Comparison of ENCODE assay signal across 10 mouse cellular contexts in genomic region chr15:27998621-27999359, GRCm38 (mm10). TPM values are rescaled to one million over a fixed set of nuclear protein-coding genes. Genes with fewer than 3 reads are reported as not detected.
A peak's percentile ranks its signal among the peaks of the same experiment; 100 is the strongest.
DNase-seq lines count a peak whose midpoint lies in the region; ATAC-seq and TF ChIP-seq lines count a peak whose summit lies in the region.
"Had no signal": no experiment of that assay in that cellular context is flagged by ENCODE, and none has a peak within 500 bp of the region (broad histone marks: within the 10 kb centered on the region; RNA-seq: fewer than 3 reads in every experiment).

No protein-coding gene starts in this region.

- no peak for TF ChIP-seq EP300 in stomach, postnatal 0 days (optimal IDR thresholded peaks at IDR 0.05)
- no peak for TF ChIP-seq EP300 in lung, postnatal 0 days (IDR thresholded peaks at IDR 0.05)

- no peak for TF ChIP-seq CTCF in gastrocnemius, adult 2 months (IDR thresholded peaks at IDR 0.05)
- TF ChIP-seq CTCF in stomach, postnatal 0 days (IDR thresholded peaks at IDR 0.05; ENCODE audit: low read depth), result no peak
- no peak for TF ChIP-seq CTCF in kidney, postnatal 0 days (IDR thresholded peaks at IDR 0.05; ENCODE audit: low read depth)
- no peak for TF ChIP-seq CTCF in lung, postnatal 0 days (IDR thresholded peaks at IDR 0.05)

- peak overlapping the region; percentile 4; the same call in 1 of the 2 replicates for H3K4me2 ChIP-seq in stomach, embryonic 16.5 days (ENCODE audit: low read depth, low read length)
- no peak overlapping the region for H3K4me2 ChIP-seq in stomach, postnatal 0 days (replicated peaks; ENCODE audit: low read depth)
- peak overlapping the region; percentile 21; the same call in 1 of the 2 replicates for H3K4me2 ChIP-seq in kidney, postnatal 0 days (ENCODE audit: low read length)
- H3K4me2 ChIP-seq in lung, postnatal 0 days (replicated peaks; ENCODE audit: low read depth, low read length), result no peak overlapping the region

- peaks cover 54% of the 10 kb centered on the region for H3K4me1 ChIP-seq in stomach, embryonic 16.5 days (ENCODE audit: control insufficient read depth, insufficient read depth, low read length)
- H3K4me1 ChIP-seq in stomach, postnatal 0 days (replicated peaks; ENCODE audit: control insufficient read depth, insufficient read depth), result peaks cover 9% of the 10 kb centered on the region; the same call in 1 of the 2 replicates
- H3K4me1 ChIP-seq in kidney, postnatal 0 days (replicated peaks; ENCODE audit: insufficient read depth, low read length), result peaks cover 45% of the 10 kb centered on the region
- H3K4me1 ChIP-seq in lung, postnatal 0 days (ENCODE audit: insufficient read depth, low read depth, low read length), result peaks cover 32% of the 10 kb centered on the region

- no peak overlapping the region for H3K4me3 ChIP-seq in gastrocnemius, adult 2 months
- H3K4me3 ChIP-seq in stomach, embryonic 16.5 days (replicated peaks; ENCODE audit: low read length), result no peak overlapping the region
- H3K4me3 ChIP-seq in stomach, postnatal 0 days (ENCODE audit: low read depth, low read length), result no peak overlapping the region
- no peak overlapping the region for H3K4me3 ChIP-seq in kidney, postnatal 0 days (replicated peaks; ENCODE audit: low read depth, low read length)
- no peak overlapping the region for H3K4me3 ChIP-seq in lung, postnatal 0 days (ENCODE audit: low read depth, low read length)

- H3K9me3 ChIP-seq in stomach, embryonic 16.5 days (replicated peaks; ENCODE audit: control insufficient read depth, low read length), result no peaks in the 10 kb centered on the region
- no peaks in the 10 kb centered on the region for H3K9me3 ChIP-seq in stomach, postnatal 0 days (ENCODE audit: control insufficient read depth, low read length)
- H3K9me3 ChIP-seq in kidney, postnatal 0 days (replicated peaks; ENCODE audit: low read length), result no peaks in the 10 kb centered on the region
- H3K9me3 ChIP-seq in lung, postnatal 0 days (ENCODE audit: low read length), result no peaks in the 10 kb centered on the region

- intact Hi-C loops in gastrocnemius, adult 2 months (cut with DNase I), result no loop called here

- DNase-seq in gastrocnemius, adult 2 months, result no peak
- DNase-seq in gastrocnemius, postnatal 10 days, result no peak
- no peak for DNase-seq in stomach, postnatal 0 days (ENCODE audit: low spot score)
- peak; percentile 55 for DNase-seq in kidney, postnatal 0 days (ENCODE audit: low spot score)
- DNase-seq in urinary bladder, postnatal 10 days (ENCODE audit: low spot score), result no peak
- DNase-seq in lung, postnatal 0 days (ENCODE audit: low spot score), result no peak
- DNase-seq: cerebellum, adult 8-10 months; right cerebral cortex, postnatal 25 days had no signal

- no peaks in the 10 kb centered on the region for H3K27me3 ChIP-seq in stomach, embryonic 16.5 days (ENCODE audit: control insufficient read depth, insufficient read depth, low read length)
- H3K27me3 ChIP-seq in stomach, postnatal 0 days (ENCODE audit: control insufficient read depth, insufficient read depth, low read length), result no peaks in the 10 kb centered on the region
- no peaks in the 10 kb centered on the region for H3K27me3 ChIP-seq in kidney, postnatal 0 days (ENCODE audit: insufficient read depth, low read length)
- no peaks in the 10 kb centered on the region for H3K27me3 ChIP-seq in lung, postnatal 0 days (replicated peaks; ENCODE audit: insufficient read depth, low read length)

- no peak overlapping the region for H3K9ac ChIP-seq in stomach, embryonic 16.5 days (ENCODE audit: low read length)
- H3K9ac ChIP-seq in stomach, postnatal 0 days (ENCODE audit: low read length), result no peak overlapping the region
- H3K9ac ChIP-seq in kidney, postnatal 0 days (ENCODE audit: low read depth, low read length), result no peak overlapping the region
- H3K9ac ChIP-seq in lung, postnatal 0 days (replicated peaks; ENCODE audit: low read depth), result no peak overlapping the region

- WGBS in stomach, embryonic 16.5 days, result 19% methylated on average over 8 of the region's 8 CpGs
- WGBS in stomach, postnatal 0 days, result 24% methylated on average over 8 of the region's 8 CpGs
- WGBS in kidney, postnatal 0 days, result 17% methylated on average over 8 of the region's 8 CpGs
- WGBS in lung, postnatal 0 days, result 21% methylated on average over 8 of the region's 8 CpGs

- H3K27ac ChIP-seq in gastrocnemius, adult 2 months, result peak overlapping the region; percentile 7; the same call in 1 of the 2 replicates
- H3K27ac ChIP-seq in stomach, embryonic 16.5 days (ENCODE audit: low read length), result peak overlapping the region; percentile 2; the same call in 1 of the 2 replicates
- no peak overlapping the region for H3K27ac ChIP-seq in stomach, postnatal 0 days (replicated peaks)
- 0 out of 2 replicates have a peak overlapping the region, but pooled peaks have one; percentile 2 for H3K27ac ChIP-seq in kidney, postnatal 0 days
- H3K27ac ChIP-seq in lung, postnatal 0 days (ENCODE audit: low read length), result no peak overlapping the region

- H3K36me3 ChIP-seq in stomach, embryonic 16.5 days (ENCODE audit: control insufficient read depth, insufficient read depth, low read length), result no peaks in the 10 kb centered on the region
- no peaks in the 10 kb centered on the region for H3K36me3 ChIP-seq in stomach, postnatal 0 days (ENCODE audit: control insufficient read depth, insufficient read depth, low read length)
- 0 out of 2 replicates have a peak, but pooled peaks cover 5% of the 10 kb centered on the region for H3K36me3 ChIP-seq in kidney, postnatal 0 days (ENCODE audit: insufficient read depth, low read length)
- H3K36me3 ChIP-seq in lung, postnatal 0 days (ENCODE audit: insufficient read depth, low read length), result no peaks in the 10 kb centered on the region

- ATAC-seq in stomach, embryonic 16.5 days (ENCODE audit: insufficient read depth, low FRiP score), result no peak
- no peak for ATAC-seq in stomach, postnatal 0 days (ENCODE audit: low FRiP score, low TSS enrichment)
- ATAC-seq in kidney, postnatal 0 days (replicated peaks; ENCODE audit: low FRiP score, low read depth), result no peak
- no peak for ATAC-seq in megakaryocyte-erythroid progenitor cell, adult 5-6 weeks (replicated peaks; ENCODE audit: low FRiP score, low TSS enrichment, poor library complexity, severe bottlenecking)
- no peak for ATAC-seq in lung, postnatal 0 days

RNA-seq across cellular contexts. Expression of gene Trio, which starts 26.9 kb away (rescaled TPM):
- total RNA-seq in gastrocnemius, adult 2 months (2021), result 10 to 100 TPM; 35.3 to 43.2 TPM
- total RNA-seq in gastrocnemius, postnatal 10 days (2021), result 10 to 100 TPM; 56.2 to 79.7 TPM
- 22.0 and 22.9 TPM in 2 replicates for polyA plus RNA-seq in stomach, embryonic 16.5 days (2015; fragmentation: Nextera tagmentation; extraction: Ambion mirVana)
- 8.7 and 8.8 TPM in 2 replicates for polyA plus RNA-seq in stomach, postnatal 0 days (2015; fragmentation: Nextera tagmentation; extraction: Ambion mirVana)
- polyA plus RNA-seq in kidney, postnatal 0 days (2015; fragmentation: Nextera tagmentation; extraction: Ambion mirVana), result 17.4 and 19.9 TPM in 2 replicates
- total RNA-seq in megakaryocyte-erythroid progenitor cell, adult 5-6 weeks (2014; fragmentation: Nextera tagmentation), result 14.7 and 26.2 TPM in 2 replicates
- total RNA-seq in megakaryocyte-erythroid progenitor cell, adult 5-6 weeks (2017), result 7.2 and 7.5 TPM in 2 replicates
- 15.6 and 18.4 TPM in 2 replicates for polyA plus RNA-seq in lung, postnatal 0 days (2015; fragmentation: Nextera tagmentation; extraction: Ambion mirVana)

Comparison
In these comparisons a context has a peak if more than half of its experiments do, and no peak if none do; other contexts are left out.
1. H3K27ac ChIP-seq: peak in gastrocnemius, adult 2 months (single experiment), stomach, embryonic 16.5 days (single experiment) and kidney, postnatal 0 days (single experiment); none in stomach, postnatal 0 days (single experiment) and lung, postnatal 0 days (single experiment).
2. H3K4me2 ChIP-seq: peak in stomach, embryonic 16.5 days (single experiment) and kidney, postnatal 0 days (single experiment); none in stomach, postnatal 0 days (single experiment) and lung, postnatal 0 days (single experiment).